Mouse (Mus musculus): ENCODE measurements around the gene Vmn1r197. TPM values are rescaled to one million over a fixed set of nuclear protein-coding genes. Genes with fewer than 3 reads are reported as not detected.

The Vmn1r197 gene
- polyA plus RNA-seq, 2 experiments, result not detected

DNA sequence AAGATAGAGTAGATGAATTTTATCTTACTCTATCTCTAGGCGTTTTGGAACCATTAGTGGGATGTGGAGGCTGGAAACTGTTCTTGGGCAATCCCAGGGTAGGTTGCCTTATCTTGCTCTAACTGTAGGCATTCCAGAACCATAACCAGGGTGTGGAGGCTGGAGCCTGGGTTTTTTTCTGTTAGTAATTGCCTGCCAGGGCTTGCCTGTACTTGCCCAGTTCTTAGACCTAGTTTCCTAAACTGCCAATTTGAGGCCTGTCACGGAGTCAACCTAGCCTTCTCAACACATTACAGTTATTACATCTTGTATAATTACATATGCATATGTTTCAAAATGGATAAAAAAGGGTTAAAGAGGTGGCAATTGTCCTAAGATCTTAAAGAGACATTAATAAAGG is 7.0 kb upstream of the Vmn1r197 start:
- H3K9me3 ChIP-seq (ENCODE audit: control insufficient read depth, low read length), result no peaks in the 10 kb centered on the region
- H3K4me1 ChIP-seq (replicated peaks; ENCODE audit: control insufficient read depth in 2 of 2, insufficient read depth in 2 of 2, low read length in 1 of 2), result no peaks in the 10 kb centered on the region
- H3K36me3 ChIP-seq (replicated peaks; ENCODE audit: control insufficient read depth, insufficient read depth, low read depth), result no peaks in the 10 kb centered on the region
- H3K9ac ChIP-seq (replicated peaks), result no peak overlapping the region
- H3K27ac ChIP-seq, result no peak overlapping the region
- H3K4me3 ChIP-seq (ENCODE audit: insufficient read depth in 1 of 2, low read depth in 2 of 2, low read length in 2 of 2), result no peak overlapping the region
- H3K4me2 ChIP-seq (ENCODE audit: low read depth), result no peak overlapping the region
- WGBS (ENCODE audit: insufficient replicate concordance), result 49% methylated on average over 2 of the region's 2 CpGs
- DNase-seq (ENCODE audit: low read depth in 3 of 3, low spot score in 3 of 3) (no peak), ATAC-seq (ENCODE audit: insufficient read depth) (no peak)
- TF ChIP-seq CTCF (IDR thresholded peaks at IDR 0.05; ENCODE audit: low read depth) (no peak), EP300 (IDR thresholded peaks at IDR 0.05; ENCODE audit: low read depth) (no peak)
- no peaks in the 10 kb centered on the region for H3K27me3 ChIP-seq (ENCODE audit: control insufficient read depth, insufficient read depth, low read length)

DNA sequence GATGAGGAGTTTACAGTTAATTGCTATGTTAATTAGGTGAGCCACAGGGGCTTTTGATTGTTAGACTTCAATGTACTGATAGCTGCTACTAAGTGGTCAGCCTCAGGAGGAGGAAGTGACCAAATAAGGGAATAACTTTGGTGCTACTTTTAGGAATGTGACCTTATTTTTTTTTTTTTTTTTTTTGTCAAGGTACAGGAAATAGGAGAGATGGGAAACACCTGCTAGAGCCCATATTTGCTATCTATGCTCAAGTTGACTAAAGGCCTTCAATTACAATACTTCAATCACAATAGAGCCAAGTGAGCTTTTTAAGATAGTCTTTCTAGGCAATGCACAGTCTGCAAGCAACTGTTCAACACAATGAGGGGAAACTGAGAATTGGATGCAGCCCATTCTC is 4.3 kb upstream of the Vmn1r197 start:
- H3K4me3 ChIP-seq (ENCODE audit: insufficient read depth in 1 of 2, low read depth in 2 of 2, low read length in 2 of 2), result no peak overlapping the region
- H3K9me3 ChIP-seq (ENCODE audit: control insufficient read depth, low read length), result no peaks in the 10 kb centered on the region
- no peak for DNase-seq (ENCODE audit: low read depth in 3 of 3, low spot score in 3 of 3)
- ATAC-seq (ENCODE audit: insufficient read depth), result no peak
- no peak overlapping the region for H3K4me2 ChIP-seq (ENCODE audit: low read depth)
- no peaks in the 10 kb centered on the region for H3K27me3 ChIP-seq (ENCODE audit: control insufficient read depth, insufficient read depth, low read length)
- no peak overlapping the region for H3K27ac ChIP-seq
- H3K36me3 ChIP-seq (replicated peaks; ENCODE audit: control insufficient read depth, insufficient read depth, low read depth), result no peaks in the 10 kb centered on the region
- H3K9ac ChIP-seq (replicated peaks), result no peak overlapping the region
- no peaks in the 10 kb centered on the region for H3K4me1 ChIP-seq (replicated peaks; ENCODE audit: control insufficient read depth in 2 of 2, insufficient read depth in 2 of 2, low read length in 1 of 2)
- TF ChIP-seq EP300 (IDR thresholded peaks at IDR 0.05; ENCODE audit: low read depth) (no peak), CTCF (IDR thresholded peaks at IDR 0.05; ENCODE audit: low read depth) (no peak)

DNA sequence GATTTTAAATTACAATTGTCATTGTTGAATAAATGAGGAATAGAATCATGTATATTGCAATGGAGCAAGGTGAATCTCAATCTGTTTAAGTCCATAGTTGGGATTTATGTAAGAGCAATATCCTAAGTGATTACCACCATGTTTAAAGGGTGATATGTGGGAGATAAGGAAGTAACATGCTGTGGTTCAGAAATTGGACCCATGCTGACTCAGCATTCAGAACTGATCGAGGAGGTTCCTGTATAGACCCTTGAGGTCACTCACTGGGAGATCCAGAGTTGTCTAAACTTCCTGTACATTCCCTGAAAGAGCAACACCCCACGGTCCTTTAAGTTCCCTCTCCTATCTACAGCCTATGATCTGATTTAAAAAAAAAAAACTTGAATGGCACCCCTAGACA is 8.9 kb downstream of the Vmn1r197 start:
- DNase-seq (ENCODE audit: low read depth in 3 of 3, low spot score in 3 of 3) (no peak), ATAC-seq (ENCODE audit: insufficient read depth) (no peak)
- WGBS (ENCODE audit: insufficient replicate concordance), result 16% methylated on average over 2 of the region's 2 CpGs
- Histone ChIP-seq H3K4me2 (ENCODE audit: low read depth) (no peak overlapping the region), H3K4me3 (ENCODE audit: insufficient read depth in 1 of 2, low read depth in 2 of 2, low read length in 2 of 2) (no peak overlapping the region), H3K27me3 (ENCODE audit: control insufficient read depth, insufficient read depth, low read length) (no peaks in the 10 kb centered on the region), H3K36me3 (replicated peaks; ENCODE audit: control insufficient read depth, insufficient read depth, low read depth) (no peaks in the 10 kb centered on the region), H3K4me1 (replicated peaks; ENCODE audit: control insufficient read depth in 2 of 2, insufficient read depth in 2 of 2, low read length in 1 of 2) (no peaks in the 10 kb centered on the region), H3K27ac (no peak overlapping the region), H3K9me3 (ENCODE audit: control insufficient read depth, low read length) (no peaks in the 10 kb centered on the region), H3K9ac (replicated peaks) (no peak overlapping the region)
- TF ChIP-seq CTCF (IDR thresholded peaks at IDR 0.05; ENCODE audit: low read depth) (no peak), EP300 (IDR thresholded peaks at IDR 0.05; ENCODE audit: low read depth) (no peak)

DNA sequence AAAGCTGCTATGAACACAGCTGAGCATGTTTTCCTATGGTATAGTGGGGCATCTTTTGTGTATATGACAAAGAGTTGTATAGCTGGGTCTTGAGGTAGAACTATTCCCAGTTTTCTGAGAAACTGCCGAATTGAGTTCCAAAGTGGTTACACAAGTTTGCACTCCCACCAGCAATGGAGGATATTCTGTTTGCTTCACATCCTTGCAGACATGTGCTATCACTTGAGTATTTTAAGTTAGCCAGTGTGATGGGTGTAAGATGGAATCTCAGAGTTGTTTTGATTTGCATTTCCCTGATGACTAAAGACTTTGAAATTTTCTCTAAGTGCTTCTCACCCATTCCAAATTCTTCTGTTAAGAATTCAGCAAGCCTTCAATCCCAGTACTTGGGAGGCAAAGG is 11.2 kb downstream of the Vmn1r197 start:
- Histone ChIP-seq H3K4me3 (ENCODE audit: insufficient read depth in 1 of 2, low read depth in 2 of 2, low read length in 2 of 2) (no peak overlapping the region), H3K36me3 (replicated peaks; ENCODE audit: control insufficient read depth, insufficient read depth, low read depth) (no peaks in the 10 kb centered on the region), H3K27me3 (ENCODE audit: control insufficient read depth, insufficient read depth, low read length) (no peaks in the 10 kb centered on the region), H3K9ac (replicated peaks) (no peak overlapping the region), H3K27ac (no peak overlapping the region), H3K9me3 (ENCODE audit: control insufficient read depth, low read length) (no peaks in the 10 kb centered on the region), H3K4me1 (replicated peaks; ENCODE audit: control insufficient read depth in 2 of 2, insufficient read depth in 2 of 2, low read length in 1 of 2) (no peaks in the 10 kb centered on the region), H3K4me2 (ENCODE audit: low read depth) (no peak overlapping the region)
- no peak for ATAC-seq (ENCODE audit: insufficient read depth)
- TF ChIP-seq CTCF (IDR thresholded peaks at IDR 0.05; ENCODE audit: low read depth), result no peak
- no peak for TF ChIP-seq EP300 (IDR thresholded peaks at IDR 0.05; ENCODE audit: low read depth)
- DNase-seq (ENCODE audit: low read depth in 3 of 3, low spot score in 3 of 3), result no peak
- WGBS (ENCODE audit: insufficient replicate concordance), result 50% methylated on average over 1 of the region's 1 CpGs

DNA sequence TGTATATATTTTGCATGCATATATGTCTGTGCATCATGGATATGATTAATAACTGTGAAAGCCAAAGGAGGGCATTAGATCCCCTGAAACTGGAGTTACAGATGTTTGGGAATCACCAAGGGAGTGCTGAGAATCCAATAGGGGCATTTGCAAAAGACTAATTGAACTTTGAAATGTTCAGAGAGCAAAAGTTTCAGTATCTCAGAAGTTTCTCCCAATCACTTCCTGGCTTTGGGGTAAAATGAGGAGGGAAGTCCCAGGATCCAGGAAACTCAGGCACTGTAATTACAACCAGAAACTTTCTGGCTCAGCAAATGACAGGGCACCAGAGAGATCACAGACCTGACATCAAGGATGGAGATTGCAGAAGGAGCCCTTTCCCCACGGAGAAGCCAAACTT is 25.7 kb downstream of the Vmn1r197 start, which contains the start of gene Vmn1r198:
TSS of gene Vmn1r198 (plus strand) at position 301 of the 400 bp plus-strand sequence.
- Histone ChIP-seq H3K4me2 (ENCODE audit: low read depth) (no peak within 1 kb of the TSS), H3K4me3 (ENCODE audit: insufficient read depth in 1 of 2, low read depth in 2 of 2, low read length in 2 of 2) (no peak within 1 kb of the TSS), H3K9ac (replicated peaks) (no peak within 1 kb of the TSS), H3K36me3 (replicated peaks; ENCODE audit: control insufficient read depth, insufficient read depth, low read depth) (no peaks in the 10 kb centered on the region), H3K27me3 (ENCODE audit: control insufficient read depth, insufficient read depth, low read length) (no peaks in the 10 kb centered on the region), H3K9me3 (ENCODE audit: control insufficient read depth, low read length) (no peaks in the 10 kb centered on the region), H3K4me1 (replicated peaks; ENCODE audit: control insufficient read depth in 2 of 2, insufficient read depth in 2 of 2, low read length in 1 of 2) (no peaks in the 10 kb centered on the region), H3K27ac (no peak within 1 kb of the TSS)
- no peak for TF ChIP-seq EP300 (IDR thresholded peaks at IDR 0.05; ENCODE audit: low read depth)
- TF ChIP-seq CTCF (IDR thresholded peaks at IDR 0.05; ENCODE audit: low read depth), result no peak
- 14% methylated on average over 1 of the region's 1 CpGs for WGBS (ENCODE audit: insufficient replicate concordance)
- no peak for DNase-seq (ENCODE audit: low read depth in 3 of 3, low spot score in 3 of 3)
- ATAC-seq (ENCODE audit: insufficient read depth), result no peak
